Mouse (Mus musculus): Measurements from ENCODE around the gene Ccdc157. TPM values are rescaled to one million over a fixed set of nuclear protein-coding genes. Genes with fewer than 3 reads are reported as not detected.

The Ccdc157 gene
- 1 to 10 TPM in 1 of 2 experiments, under 1 TPM in 1; 0.77 to 1.2 TPM for total RNA-seq (2023)

GRCm38 (mm10) chr11:4159808-4160708, at the start of gene Ccdc157, which contains the start of gene Sf3a1:
TSS of gene Ccdc157 (minus strand) at chr11:4160293.
TSS of gene Sf3a1 (plus strand) at chr11:4160350.

GRCm38 (mm10) chr11:4186486-4187317, 26.6 kb upstream of the Ccdc157 start, which contains the start of gene Tbc1d10a:
TSS of gene Tbc1d10a (plus strand) at chr11:4186789.

GRCm38 (mm10) chr11:4134986-4135935, 24.8 kb downstream of the Ccdc157 start, which contains the start of gene Rnf215:
TSS of gene Rnf215 (plus strand) at chr11:4135202.

GRCm38 (mm10) chr11:4122742-4123579, 37.1 kb downstream of the Ccdc157 start, which contains the start of gene Sec14l2:
TSS of gene Sec14l2 (minus strand) at chr11:4123415.

GRCm38 (mm10) chr11:4095171-4096053, 64.7 kb downstream of the Ccdc157 start, which contains the start of gene Mtfp1:
TSS of gene Mtfp1 (minus strand) at chr11:4095445.

Other genes with a start within 250 kb of the Ccdc157 start
- gene Slc35e4, start 245.6 kb downstream of the Ccdc157 start, total RNA-seq (2023), result 10 to 100 TPM in 1 of 2 experiments, 1 to 10 TPM in 1; 9.0 to 13.4 TPM
- 100 to 1,000 TPM; 171 to 175 TPM for gene Tcn2, start 228.1 kb downstream of the Ccdc157 start, total RNA-seq (2023)
- gene Pes1, start 196.3 kb downstream of the Ccdc157 start, total RNA-seq (2023), result 10 to 100 TPM; 28.1 to 32.8 TPM
- gene 4930556J24Rik, start 183.5 kb downstream of the Ccdc157 start, total RNA-seq (2023), result not detected
- gene Gal3st1, start 176.7 kb downstream of the Ccdc157 start, total RNA-seq (2023), result under 1 TPM in 1 of 2 experiments, not detected in 1; 0.22 TPM
- not detected for gene Sec14l4, start 128.8 kb downstream of the Ccdc157 start, total RNA-seq (2023)
- gene Sec14l3, start 95.5 kb downstream of the Ccdc157 start, total RNA-seq (2023), result not detected
- gene Mtfp1, start 64.8 kb downstream of the Ccdc157 start, total RNA-seq (2023), result 1 to 10 TPM; 1.1 to 1.9 TPM
- gene Sec14l2, start 36.9 kb downstream of the Ccdc157 start, total RNA-seq (2023), result 1 to 10 TPM; 1.2 to 5.2 TPM
- 10 to 100 TPM; 11.5 to 14.2 TPM for gene Rnf215, start 25.1 kb downstream of the Ccdc157 start, total RNA-seq (2023)
- 10 to 100 TPM; 33.6 to 39.2 TPM for gene Sf3a1, start 57 bp upstream of the Ccdc157 start, total RNA-seq (2023)
- gene Tbc1d10a, start 26.5 kb upstream of the Ccdc157 start, total RNA-seq (2023), result 10 to 100 TPM; 12.8 to 17.3 TPM
- gene Castor1, start 57.9 kb upstream of the Ccdc157 start, total RNA-seq (2023), result 1 to 10 TPM; 4.3 to 4.8 TPM
- 100 to 1,000 TPM; 334 to 395 TPM for gene Osm, start 76.1 kb upstream of the Ccdc157 start, total RNA-seq (2023)
- gene Lif, start 97.3 kb upstream of the Ccdc157 start, total RNA-seq (2023), result 1 to 10 TPM in 1 of 2 experiments, under 1 TPM in 1; 0.93 to 1.3 TPM